Comparison of ENCODE assay signal across 9 mouse cellular contexts in genomic region chrX:104201592-104202139, GRCm38 (mm10). TPM values are rescaled to one million over a fixed set of nuclear protein-coding genes. Genes with fewer than 3 reads are reported as not detected.
A peak's percentile ranks its signal among the peaks of the same experiment; 100 is the strongest.
DNase-seq lines count a peak whose midpoint lies in the region; ATAC-seq and TF ChIP-seq lines count a peak whose summit lies in the region.
"Had no signal": no experiment of that assay in that cellular context is flagged by ENCODE, and none has a peak within 500 bp of the region (broad histone marks: within the 10 kb centered on the region; RNA-seq: fewer than 3 reads in every experiment).

No protein-coding gene starts in this region.

- no peak overlapping the region for H3K27ac ChIP-seq in gastrocnemius, adult 2 months
- H3K27ac ChIP-seq in hindbrain, embryonic 10.5 days = peak overlapping the region; percentile 85
- peak overlapping the region; percentile 81 for H3K27ac ChIP-seq in midbrain, embryonic 10.5 days (replicated peaks)

- peaks cover 14% of the 10 kb centered on the region; the same call in 1 of the 2 replicates for H3K9me3 ChIP-seq in hindbrain, embryonic 10.5 days
- peaks cover 15% of the 10 kb centered on the region for H3K9me3 ChIP-seq in midbrain, embryonic 10.5 days (replicated peaks)

- intact Hi-C loops in gastrocnemius, adult 2 months (cut with DNase I) = no loop called here
- intact Hi-C loops in gastrocnemius, postnatal 14 days (cut with DNase I; ENCODE audit: low total_unique reads) = no loop called here

- peaks cover 8% of the 10 kb centered on the region; the same call in 1 of the 2 replicates for H3K4me1 ChIP-seq in hindbrain, embryonic 10.5 days (replicated peaks)
- H3K4me1 ChIP-seq in midbrain, embryonic 10.5 days = peaks cover 8% of the 10 kb centered on the region

- 24% methylated on average over 21 of the region's 21 CpGs for WGBS in hindbrain, embryonic 10.5 days
- 12% methylated on average over 21 of the region's 21 CpGs for WGBS in midbrain, embryonic 10.5 days

- peaks cover 75% of the 10 kb centered on the region for H3K27me3 ChIP-seq in hindbrain, embryonic 10.5 days (ENCODE audit: insufficient read depth, poor library complexity, severe bottlenecking)
- peaks cover 97% of the 10 kb centered on the region for H3K27me3 ChIP-seq in midbrain, embryonic 10.5 days (ENCODE audit: low read depth, poor library complexity, severe bottlenecking)

- DNase-seq in gastrocnemius, adult 2 months = peak; percentile 9
- no peak for DNase-seq in gastrocnemius, postnatal 14 days
- peak; percentile 1 for DNase-seq in Muller cell, postnatal 12 days (ENCODE audit: inconsistent ontology term)
- DNase-seq in hindbrain, embryonic 10.5 days (ENCODE audit: low spot score) = peak; percentile 5
- DNase-seq in midbrain, embryonic 10.5 days (ENCODE audit: low spot score) = peak; percentile 16
- peak; percentile 41 for DNase-seq in testis, postnatal 10 days (ENCODE audit: low spot score)
- DNase-seq in thymus, adult 18-20 months = no peak

- ATAC-seq in cerebellum, adult (ENCODE audit: insufficient number of reproducible peaks, low FRiP score, low TSS enrichment) = no peak

- H3K36me3 ChIP-seq in hindbrain, embryonic 10.5 days = no peaks in the 10 kb centered on the region
- no peaks in the 10 kb centered on the region for H3K36me3 ChIP-seq in midbrain, embryonic 10.5 days

- peak overlapping the region; percentile 73 for H3K4me3 ChIP-seq in gastrocnemius, adult 2 months
- H3K4me3 ChIP-seq in hindbrain, embryonic 10.5 days = peak overlapping the region; percentile 59
- peak overlapping the region; percentile 62 for H3K4me3 ChIP-seq in midbrain, embryonic 10.5 days

- no peak for TF ChIP-seq CTCF in gastrocnemius, adult 2 months (IDR thresholded peaks at IDR 0.05)

RNA-seq across cellular contexts. Expression of gene Nexmif, which starts 0.7 kb away (rescaled TPM):
- total RNA-seq in gastrocnemius, adult 2 months (2021) = under 1 TPM; 0.03 to 0.08 TPM
- under 1 TPM; 0.13 to 0.25 TPM for total RNA-seq in gastrocnemius, postnatal 14 days (2021)
- 0.81 and 1.1 TPM in 2 replicates for polyA plus RNA-seq in hindbrain, embryonic 10.5 days (2016; fragmentation: Nextera tagmentation; extraction: Ambion mirVana)
- polyA plus RNA-seq in midbrain, embryonic 10.5 days (2016; fragmentation: Nextera tagmentation; extraction: Ambion mirVana) = 0.58 and 0.86 TPM in 2 replicates
- polyA plus RNA-seq: liver, adult 2 months had no signal

Comparison
In these comparisons a context has a peak if more than half of its experiments do, and no peak if none do; other contexts are left out.
1. DNase-seq: peak in gastrocnemius, adult 2 months (single experiment), Muller cell, postnatal 12 days (single experiment), hindbrain, embryonic 10.5 days (single experiment), midbrain, embryonic 10.5 days (single experiment) and testis, postnatal 10 days (single experiment); none in gastrocnemius, postnatal 14 days (single experiment) and thymus, adult 18-20 months (0 of 2).
2. Peak in every context shown above with its lines, with median percentiles within 50 percentile points of each other: H3K4me3 ChIP-seq.